Mouse (Mus musculus): ENCODE measurements around the gene Elk3. TPM values are rescaled to one million over a fixed set of nuclear protein-coding genes. Genes with fewer than 3 reads are reported as not detected.

Elk3 gene
- polyA plus RNA-seq (2014; fragmentation: Illumina TruSeq; extraction: RNeasy Lipid Tissue Mini Kit (QIAGEN cat#74804); ENCODE audit: low read depth, low replicate concordance) = 20.2 TPM

GRCm38 (mm10) chr10:93310721-93311411 lies at the start of gene Elk3:
TSS of gene Elk3 (minus strand) at chr10:93311135.

Other genes starting within 250 kb of the Elk3 start
- 0.49 TPM for gene Cfap54, start 229.5 kb downstream of the Elk3 start, polyA plus RNA-seq (2014; fragmentation: Illumina TruSeq; extraction: RNeasy Lipid Tissue Mini Kit (QIAGEN cat#74804); ENCODE audit: low read depth, low replicate concordance)
- 18.5 TPM for gene Cdk17, start 150.3 kb downstream of the Elk3 start, polyA plus RNA-seq (2014; fragmentation: Illumina TruSeq; extraction: RNeasy Lipid Tissue Mini Kit (QIAGEN cat#74804); ENCODE audit: low read depth, low replicate concordance)
- 46.7 TPM for gene Lta4h, start 142.3 kb upstream of the Elk3 start, polyA plus RNA-seq (2014; fragmentation: Illumina TruSeq; extraction: RNeasy Lipid Tissue Mini Kit (QIAGEN cat#74804); ENCODE audit: low read depth, low replicate concordance)
- gene Hal, start 177.6 kb upstream of the Elk3 start, polyA plus RNA-seq (2014; fragmentation: Illumina TruSeq; extraction: RNeasy Lipid Tissue Mini Kit (QIAGEN cat#74804); ENCODE audit: low read depth, low replicate concordance) = not detected
- 3.3 TPM for gene Amdhd1, start 228.9 kb upstream of the Elk3 start, polyA plus RNA-seq (2014; fragmentation: Illumina TruSeq; extraction: RNeasy Lipid Tissue Mini Kit (QIAGEN cat#74804); ENCODE audit: low read depth, low replicate concordance)
- gene Ccdc38, start 229.5 kb upstream of the Elk3 start, polyA plus RNA-seq (2014; fragmentation: Illumina TruSeq; extraction: RNeasy Lipid Tissue Mini Kit (QIAGEN cat#74804); ENCODE audit: low read depth, low replicate concordance) = 0.32 TPM

Data from kidney, adult 10 weeks (tissue).